Mouse (Mus musculus) spleen, postnatal 4 days (tissue): ENCODE data around the gene Cox7a1.
"Not testable (repeated sequence)": the region's sequence is repeated elsewhere in the genome, so short reads cannot be mapped to it uniquely, and the experiment has no call there.

ENCODE experiments used
- DNase-seq, 2 experiments: peaks; one replicate each; pipeline ENCODE4 v3.0.0; 2022; ENCODE audit warnings: low spot score in 2 of 2

Cox7a1 gene

GRCm38 (mm10) chr7:30193013-30193412 lies 9.1 kb downstream of the Cox7a1 start:
- no peak for DNase-seq

- peak; percentile 85 to 89 for DNase-seq
Observed at GRCm38 (mm10) chr7:30193581-30194100, 9.7 kb downstream of the Cox7a1 start.

GRCm38 (mm10) chr7:30194101-30194831 lies 10.3 kb downstream of the Cox7a1 start:
- peak; percentile 28 to 73 for DNase-seq

GRCm38 (mm10) chr7:30194884-30195283 lies 10.9 kb downstream of the Cox7a1 start:
- peak; percentile 95 to 98 for DNase-seq

- DNase-seq, result no peak
Observed at GRCm38 (mm10) chr7:30195461-30195860, 11.5 kb downstream of the Cox7a1 start.

GRCm38 (mm10) chr7:30196171-30196570 lies 12.2 kb downstream of the Cox7a1 start:
- DNase-seq, result no peak

- DNase-seq, result no peak
Observed at GRCm38 (mm10) chr7:30197592-30198129, 13.7 kb downstream of the Cox7a1 start.

GRCm38 (mm10) chr7:30198481-30198971 lies 14.6 kb downstream of the Cox7a1 start, which contains the start of gene Capns1:
Capns1 (minus strand) TSS chr7:30198811.
- peak; percentile 67 to 80 for DNase-seq

- no peak for DNase-seq
Observed at GRCm38 (mm10) chr7:30199498-30200139, 15.7 kb downstream of the Cox7a1 start.

GRCm38 (mm10) chr7:30200200-30200599 lies 16.3 kb downstream of the Cox7a1 start:
- no peak for DNase-seq

GRCm38 (mm10) chr7:30200661-30201060 lies 16.7 kb downstream of the Cox7a1 start:
- not testable (repeated sequence) for DNase-seq

GRCm38 (mm10) chr7:30202895-30203690 lies 19.1 kb downstream of the Cox7a1 start:
- DNase-seq, result no peak

- DNase-seq, result no peak
Observed at GRCm38 (mm10) chr7:30204380-30204779, 20.4 kb downstream of the Cox7a1 start.

GRCm38 (mm10) chr7:30205383-30205782 lies 21.4 kb downstream of the Cox7a1 start:
- peak; percentile 58 to 81 for DNase-seq

GRCm38 (mm10) chr7:30206364-30206763 lies 22.4 kb downstream of the Cox7a1 start:
- not testable (repeated sequence) for DNase-seq

GRCm38 (mm10) chr7:30211025-30211424 lies 27.1 kb downstream of the Cox7a1 start:
- no peak for DNase-seq

GRCm38 (mm10) chr7:30213881-30214280 lies 29.9 kb downstream of the Cox7a1 start:
- DNase-seq, result no peak

- no peak for DNase-seq
Observed at GRCm38 (mm10) chr7:30215875-30216274, 31.9 kb downstream of the Cox7a1 start.

- peak; percentile 66 to 92 for DNase-seq
Observed at GRCm38 (mm10) chr7:30216723-30217151, 32.8 kb downstream of the Cox7a1 start.

GRCm38 (mm10) chr7:30217277-30217676 lies 33.3 kb downstream of the Cox7a1 start:
- DNase-seq, result no peak

GRCm38 (mm10) chr7:30219293-30220007 lies 35.5 kb downstream of the Cox7a1 start:
- DNase-seq, result peak in 1 of 2 experiments; percentile 65
